Mouse (Mus musculus) olfactory bulb, adult 2 months (tissue): Measurements from ENCODE around the gene Osbpl8.

Source experiments
- CTCF ChIP-seq: fragments of 200-500 bp; IDR thresholded peaks from 2 replicates; pipeline ENCODE4 v1.5.1; 2012; ENCODE audit warnings: low read depth, mild to moderate bottlenecking, low read length, moderate library complexity; ENCODE audit not compliant: insufficient read depth
- POLR2A ChIP-seq: fragments of 200-500 bp; IDR thresholded peaks from 2 replicates; pipeline ENCODE4 v1.6.1; 2012; ENCODE audit warnings: mild to moderate bottlenecking, low read depth, low read length, moderate library complexity; ENCODE audit not compliant: insufficient read depth

DNA sequence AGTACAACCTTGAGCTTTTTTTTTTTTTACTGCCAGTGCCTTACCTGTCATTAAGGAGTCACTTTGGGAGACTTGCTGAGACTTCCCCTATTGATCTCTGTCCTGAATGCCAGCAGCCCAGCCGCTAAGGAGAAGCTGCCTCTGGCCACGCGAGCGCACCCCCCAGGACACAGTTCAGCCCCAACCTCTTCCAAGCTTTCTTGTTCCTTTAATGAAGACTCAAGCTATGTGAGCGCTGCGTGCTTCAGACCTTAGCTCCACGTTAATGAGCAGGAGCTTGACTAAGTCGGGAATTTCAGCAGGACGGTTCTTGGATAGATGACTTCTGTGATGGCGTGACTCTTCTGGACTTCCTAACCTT is 171.8 kb downstream of the Osbpl8 start:
- no peak for TF ChIP-seq POLR2A
- TF ChIP-seq CTCF, result no peak
